Mouse (Mus musculus) urinary bladder, postnatal 25 days (tissue): ENCODE results near the gene Per2.

ENCODE experiments used
- DNase-seq: peaks from one replicate; pipeline ENCODE4 v3.0.0; 2022; ENCODE audit warnings: low spot score

The Per2 gene

GRCm38 (mm10) chr1:91380453-91381090 lies 78.6 kb downstream of the Per2 start:
- DNase-seq = peak; percentile 77

GRCm38 (mm10) chr1:91373414-91373835 lies 85.7 kb downstream of the Per2 start:
- no peak for DNase-seq

- no peak for DNase-seq
Measured at GRCm38 (mm10) chr1:91370055-91370454, 89.1 kb downstream of the Per2 start.

GRCm38 (mm10) chr1:91369408-91369807 lies 89.7 kb downstream of the Per2 start:
- no peak for DNase-seq

- DNase-seq = no peak
Measured at GRCm38 (mm10) chr1:91367295-91367694, 91.8 kb downstream of the Per2 start.

- peak; percentile 71 for DNase-seq
Measured at GRCm38 (mm10) chr1:91366215-91367108, 92.7 kb downstream of the Per2 start, which contains the start of gene Erfe. Gene Erfe, plus strand, starts transcription at chr1:91366430.
